Mouse (Mus musculus): ENCODE measurements around the gene Prpf38b.

Gene Prpf38b

DNA sequence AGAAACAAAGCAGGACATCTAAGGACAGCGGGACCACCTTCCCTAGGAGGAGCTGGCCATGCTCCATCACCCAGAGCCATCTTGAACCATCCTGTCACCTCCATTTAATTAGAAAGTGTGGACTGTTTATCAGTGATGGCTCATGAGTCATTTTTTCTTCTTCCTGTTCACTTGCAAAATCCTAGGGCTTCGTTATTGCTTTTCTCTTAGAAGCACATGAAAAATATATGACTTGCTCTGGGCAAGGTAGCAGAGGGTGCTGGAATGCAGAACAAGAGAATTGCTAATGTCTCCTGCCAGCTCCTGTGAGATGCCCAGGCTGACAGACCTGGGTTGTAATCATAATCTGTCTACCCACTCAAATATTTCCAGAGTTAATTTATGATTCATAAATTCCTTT lies 50.7 kb downstream of the Prpf38b start:
- no peak for DNase-seq (ENCODE audit: low read depth in 1 of 2, low spot score in 2 of 2)

DNA sequence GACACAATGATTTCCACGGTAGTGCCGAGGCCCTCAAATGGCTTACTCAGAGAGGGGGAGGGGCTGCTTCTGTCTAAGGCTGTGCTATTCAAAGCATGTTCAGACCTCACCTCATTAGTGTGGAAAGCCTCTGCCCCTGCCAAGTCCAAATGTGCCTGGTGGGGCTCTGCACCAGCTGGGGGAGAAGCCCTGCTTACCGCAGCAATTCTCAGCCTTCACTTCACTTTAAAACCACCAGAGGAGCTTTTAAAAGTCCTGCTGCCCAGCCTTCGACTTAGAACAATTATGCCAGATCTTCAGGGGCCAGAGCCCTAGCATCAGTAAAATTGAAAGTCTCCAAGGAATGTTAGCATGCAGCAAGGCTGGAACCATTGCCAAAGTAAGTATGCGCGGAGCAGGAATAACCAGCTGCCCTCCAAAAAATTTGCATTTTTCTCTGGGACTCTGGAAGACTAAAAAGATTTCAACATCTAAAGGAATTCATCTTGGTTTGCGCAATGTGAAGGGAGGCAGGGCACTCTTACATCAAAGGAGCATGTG lies 53.2 kb downstream of the Prpf38b start:
- no peak for DNase-seq (ENCODE audit: low read depth in 1 of 2, low spot score in 2 of 2)

DNA sequence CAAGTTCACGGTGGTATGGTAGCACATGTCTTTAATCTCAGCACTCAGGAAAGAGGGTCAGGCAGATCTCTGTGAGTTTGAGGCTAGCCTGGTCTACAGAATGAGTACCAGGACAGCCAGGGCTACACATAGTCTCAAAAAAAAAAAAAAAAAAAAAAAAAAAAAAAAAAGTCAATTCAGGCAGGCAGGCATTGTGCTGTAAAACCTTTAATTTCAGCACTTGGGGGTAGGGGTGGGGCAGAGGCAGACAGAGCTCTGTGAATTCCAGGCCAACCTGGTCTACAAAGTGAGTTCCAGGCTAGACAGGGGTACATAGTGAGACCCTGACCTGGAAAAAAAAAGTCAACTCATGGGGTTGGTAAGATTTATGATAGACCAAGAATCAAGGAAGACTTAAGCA lies 53.8 kb downstream of the Prpf38b start:
- DNase-seq (ENCODE audit: low read depth in 1 of 2, low spot score in 2 of 2): no peak

DNA sequence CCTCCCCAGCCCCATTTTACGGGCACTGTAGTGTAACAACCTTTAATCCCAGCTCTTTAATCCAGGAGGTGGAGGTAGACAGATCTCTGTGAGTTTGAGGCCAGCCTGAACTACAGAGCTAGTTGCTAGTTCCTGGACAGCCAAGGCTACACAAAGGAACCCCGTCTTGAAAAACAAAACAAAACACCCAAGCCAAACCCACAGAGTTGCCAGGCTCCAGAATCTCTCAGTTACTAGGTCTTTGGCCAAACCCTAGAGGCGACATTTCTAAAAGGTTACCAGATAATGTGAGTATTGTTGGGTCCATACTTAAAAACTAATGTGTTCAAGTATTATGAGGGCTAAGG lies 54.4 kb downstream of the Prpf38b start:
- DNase-seq (ENCODE audit: low read depth in 1 of 2, low spot score in 2 of 2): no peak

DNA sequence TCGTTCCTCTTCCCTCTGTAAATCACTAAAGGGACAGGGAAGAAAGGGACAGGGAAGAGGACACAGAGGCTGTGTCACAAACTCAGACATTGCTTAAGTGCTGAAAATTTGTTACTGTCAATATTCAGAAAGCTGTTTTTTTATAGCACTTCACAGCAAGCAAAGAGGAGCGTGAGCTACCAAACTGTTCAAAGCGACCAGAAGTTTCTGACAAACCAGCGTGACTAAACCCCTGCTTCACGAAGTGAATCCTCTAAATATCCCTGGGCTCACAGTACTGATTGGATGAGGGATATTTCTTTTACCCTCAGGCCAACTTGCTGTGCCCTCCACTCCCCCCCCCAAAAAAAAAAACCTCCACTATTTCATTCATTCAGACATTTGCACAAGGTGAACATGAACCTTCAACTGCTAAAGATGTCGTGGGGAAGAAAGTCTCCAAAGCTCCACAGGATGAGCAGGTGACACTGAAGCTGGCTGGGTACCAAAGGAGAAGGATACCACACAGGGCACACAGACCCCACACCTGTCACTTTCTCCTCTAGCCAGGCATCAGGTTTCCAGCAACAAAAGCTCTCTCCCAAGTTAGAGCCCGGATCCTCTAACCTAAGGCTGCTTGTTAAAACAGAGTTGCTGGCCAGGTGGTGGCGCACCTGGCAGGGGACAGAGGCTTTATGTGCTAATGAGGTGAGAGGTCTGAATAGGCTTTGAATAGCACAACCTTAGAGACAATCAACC lies 55.0 kb downstream of the Prpf38b start:
- DNase-seq (ENCODE audit: low read depth in 1 of 2, low spot score in 2 of 2): no peak

DNA sequence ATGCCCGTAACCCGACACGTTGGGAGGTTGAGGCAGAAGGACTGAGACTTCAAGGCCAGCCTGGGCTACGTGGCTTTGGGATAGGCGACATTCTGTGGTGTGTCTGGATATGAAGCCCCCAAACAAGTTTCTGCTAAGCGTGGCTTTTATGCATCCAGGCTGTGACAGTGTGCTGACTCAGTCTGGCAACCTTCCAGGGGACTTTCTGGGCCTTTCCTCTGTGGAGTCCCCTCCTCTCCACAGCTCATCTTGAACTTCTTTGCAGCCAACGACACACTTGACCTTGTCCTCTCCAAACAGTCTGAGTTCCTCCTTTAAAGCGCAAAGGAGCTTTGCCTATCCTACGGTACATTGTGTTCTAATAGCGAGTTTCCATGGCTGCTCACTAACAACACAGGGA lies 55.7 kb downstream of the Prpf38b start:
- DNase-seq (ENCODE audit: low read depth in 1 of 2, low spot score in 2 of 2): peak in 1 of 2 experiments; percentile 59

DNA sequence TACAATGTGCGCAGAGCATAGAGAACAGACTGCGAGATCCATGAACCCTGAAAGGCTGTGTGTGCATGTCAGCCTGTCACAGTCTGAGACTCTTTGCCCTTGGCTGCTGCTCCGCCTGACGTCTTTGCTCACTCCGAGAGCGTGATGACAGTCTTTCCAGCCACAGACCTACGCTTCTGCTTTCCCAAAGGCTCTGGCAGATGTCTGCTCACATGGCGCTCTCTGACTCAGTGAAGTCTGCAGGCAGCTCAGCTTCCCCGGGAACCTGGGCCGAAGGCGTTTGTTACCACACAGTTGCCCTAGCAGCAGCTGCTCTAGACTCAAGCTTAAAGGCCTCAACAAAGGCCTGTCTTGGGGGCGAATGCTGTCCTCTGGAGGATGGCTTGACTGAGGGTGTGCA lies 56.2 kb downstream of the Prpf38b start:
- peak; percentile 73 for DNase-seq (ENCODE audit: low read depth in 1 of 2, low spot score in 2 of 2)

DNA sequence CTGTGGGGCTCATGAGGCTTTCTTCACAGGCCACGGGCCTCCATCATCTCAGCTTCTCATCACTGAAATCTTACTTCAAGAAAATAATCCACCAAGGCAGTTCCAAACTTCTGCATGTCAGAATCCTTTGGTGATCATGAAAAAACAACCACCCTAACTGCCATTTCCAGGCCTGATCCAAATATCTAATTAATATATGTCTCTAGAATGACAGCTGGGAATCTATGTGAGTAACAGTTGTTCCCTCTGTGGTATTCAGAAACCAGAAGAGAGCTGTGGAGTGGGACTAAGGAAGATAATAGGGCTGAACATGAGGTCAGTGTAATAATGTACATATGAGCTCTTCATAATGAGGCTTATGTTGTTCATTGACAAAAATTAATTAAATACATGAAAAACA lies 58.3 kb downstream of the Prpf38b start:
- no peak for DNase-seq (ENCODE audit: low read depth in 1 of 2, low spot score in 2 of 2)
